Mouse (Mus musculus) limb, embryonic 12.5 days (tissue): ENCODE results near the gene Tcf21. TPM values are rescaled to one million over a fixed set of nuclear protein-coding genes. Genes with fewer than 3 reads are reported as not detected.

Experiments
- ATAC-seq: fragments of 200-750 bp; cut with Nextera tagmentation; 2 replicates; pipeline ENCODE4 v1.8.0; 2017; ENCODE audit warnings: low read depth, moderate TSS enrichment; ENCODE audit not compliant: insufficient number of reproducible peaks, insufficient read depth, low FRiP score, low TSS enrichment
- H3K27ac ChIP-seq: fragments of 300-500 bp; sonication (generic); 2 replicates; pipeline ENCODE4 v1.5.1; 2016; ENCODE audit warnings: mild to moderate bottlenecking, moderate library complexity
- H3K27me3 ChIP-seq: fragments of 300-500 bp; sonication (generic); 2 replicates; pipeline ENCODE4 v1.6.1; 2016; ENCODE audit warnings: mild to moderate bottlenecking, moderate library complexity
- H3K36me3 ChIP-seq: fragments of 300-500 bp; sonication (generic); 2 replicates; pipeline ENCODE4 v1.6.1; 2016; ENCODE audit warnings: mild to moderate bottlenecking, moderate library complexity
- H3K4me1 ChIP-seq: fragments of 300-500 bp; sonication (generic); replicated peaks from 2 replicates; pipeline ENCODE4 v1.6.1; 2016
- H3K4me2 ChIP-seq: fragments of 300-500 bp; sonication (generic); 2 replicates; pipeline ENCODE4 v1.6.1; 2016; ENCODE audit warnings: mild to moderate bottlenecking, moderate library complexity
- H3K4me3 ChIP-seq: fragments of 300-500 bp; sonication (generic); replicated peaks from 2 replicates; pipeline ENCODE4 v1.5.1; 2016; ENCODE audit warnings: mild to moderate bottlenecking
- H3K9ac ChIP-seq: fragments of 300-500 bp; sonication (generic); replicated peaks from 2 replicates; pipeline ENCODE4 v1.6.1; 2016; ENCODE audit warnings: mild to moderate bottlenecking, moderate library complexity
- H3K9me3 ChIP-seq: fragments of 300-500 bp; sonication (generic); 2 replicates; pipeline ENCODE4 v1.6.1; 2016; ENCODE audit warnings: mild to moderate bottlenecking, moderate library complexity
- WGBS: fragments of 180-500 bp; shearing (Covaris S2); methylation state at CpG from one replicate; pipeline ENCODE4 v1.1.7; 2016; 5-methylcytosine and 5-hydroxymethylcytosine counted together
- polyA plus RNA-seq: library from polyadenylated mRNA; unstranded; fragments of >200 nt; fragmentation: Nextera tagmentation; extraction: Ambion mirVana; gene quantifications from 2 replicates; pipeline ENCODE4 v1.2.1, GENCODE M21; 2016

The Tcf21 gene
- polyA plus RNA-seq, 1 experiment from 2014 or later, result 0.59 TPM

- H3K4me2 ChIP-seq, result peak overlapping the region; percentile 39; the same call in 1 of the 2 replicates
Measured at GRCm38 (mm10) chr10:22815461-22816236, 4.3 kb downstream of the Tcf21 start.

GRCm38 (mm10) chr10:22814771-22815170 lies 5.2 kb downstream of the Tcf21 start:
- Histone ChIP-seq H3K9me3 (no peaks in the 10 kb centered on the region), H3K9ac (no peak overlapping the region), H3K36me3 (no peaks in the 10 kb centered on the region), H3K4me3 (no peak overlapping the region), H3K27me3 (peaks cover 88% of the 10 kb centered on the region), H3K27ac (no peak overlapping the region), H3K4me2 (no peak overlapping the region), H3K4me1 (peaks cover 29% of the 10 kb centered on the region)
- no peak for ATAC-seq
- WGBS, result 0% methylated on average over 2 of the region's 2 CpGs

More at GRCm38 (mm10) chr10:22815461-22816236, 4.3 kb downstream of the Tcf21 start:
- peak overlapping the region; percentile 14; the same call in 1 of the 2 replicates for H3K4me3 ChIP-seq
- H3K27ac ChIP-seq, result no peak overlapping the region
- no peak overlapping the region for H3K9ac ChIP-seq
- H3K9me3 ChIP-seq, result no peaks in the 10 kb centered on the region
- peaks cover 29% of the 10 kb centered on the region for H3K4me1 ChIP-seq
- H3K27me3 ChIP-seq, result peaks cover 88% of the 10 kb centered on the region
- 2% methylated on average over 19 of the region's 19 CpGs for WGBS
- H3K36me3 ChIP-seq, result no peaks in the 10 kb centered on the region
- no peak for ATAC-seq

GRCm38 (mm10) chr10:22814294-22814693 lies 5.7 kb downstream of the Tcf21 start:
- H3K27me3 ChIP-seq, result peaks cover 88% of the 10 kb centered on the region
- H3K4me1 ChIP-seq, result peaks cover 27% of the 10 kb centered on the region
- no peak overlapping the region for H3K9ac ChIP-seq
- 0% methylated on average over 4 of the region's 8 CpGs for WGBS
- no peaks in the 10 kb centered on the region for H3K36me3 ChIP-seq
- H3K9me3 ChIP-seq, result no peaks in the 10 kb centered on the region
- H3K4me2 ChIP-seq, result no peak overlapping the region
- ATAC-seq, result no peak
- H3K4me3 ChIP-seq, result no peak overlapping the region
- H3K27ac ChIP-seq, result no peak overlapping the region

- H3K9me3 ChIP-seq, result no peaks in the 10 kb centered on the region
- ATAC-seq, result no peak
- peak overlapping the region; percentile 27 for H3K4me3 ChIP-seq
- H3K27ac ChIP-seq, result no peak overlapping the region
- peaks cover 84% of the 10 kb centered on the region for H3K27me3 ChIP-seq
- WGBS, result under 1% methylated on average over 18 of the region's 18 CpGs
- no peaks in the 10 kb centered on the region for H3K36me3 ChIP-seq
- H3K4me1 ChIP-seq, result peaks cover 24% of the 10 kb centered on the region
- peak overlapping the region; percentile 44 for H3K4me2 ChIP-seq
- H3K9ac ChIP-seq, result no peak overlapping the region
Measured at GRCm38 (mm10) chr10:22813317-22813960, 6.5 kb downstream of the Tcf21 start.

GRCm38 (mm10) chr10:22811921-22812320 lies 8.1 kb downstream of the Tcf21 start:
- no peaks in the 10 kb centered on the region for H3K36me3 ChIP-seq
- peaks cover 74% of the 10 kb centered on the region for H3K27me3 ChIP-seq
- ATAC-seq, result no peak
- H3K4me2 ChIP-seq, result no peak overlapping the region
- H3K9me3 ChIP-seq, result no peaks in the 10 kb centered on the region
- 16% methylated on average over 12 of the region's 12 CpGs for WGBS
- no peak overlapping the region for H3K4me3 ChIP-seq
- no peak overlapping the region for H3K9ac ChIP-seq
- peaks cover 20% of the 10 kb centered on the region for H3K4me1 ChIP-seq
- H3K27ac ChIP-seq, result no peak overlapping the region

- no peak overlapping the region for H3K4me3 ChIP-seq
- peaks cover 5% of the 10 kb centered on the region for H3K27me3 ChIP-seq
- H3K36me3 ChIP-seq, result no peaks in the 10 kb centered on the region
- no peaks in the 10 kb centered on the region for H3K9me3 ChIP-seq
- 63% methylated on average over 3 of the region's 3 CpGs for WGBS
- H3K27ac ChIP-seq, result no peak overlapping the region
- no peak overlapping the region for H3K9ac ChIP-seq
- H3K4me2 ChIP-seq, result no peak overlapping the region
- no peaks in the 10 kb centered on the region for H3K4me1 ChIP-seq
- ATAC-seq, result no peak
Measured at GRCm38 (mm10) chr10:22782684-22783083, 37.3 kb downstream of the Tcf21 start.

GRCm38 (mm10) chr10:22781466-22781865 lies 38.5 kb downstream of the Tcf21 start:
- no peaks in the 10 kb centered on the region for H3K36me3 ChIP-seq
- H3K27ac ChIP-seq, result no peak overlapping the region
- 24% methylated on average over 4 of the region's 4 CpGs for WGBS
- H3K9ac ChIP-seq, result no peak overlapping the region
- no peak overlapping the region for H3K4me3 ChIP-seq
- H3K27me3 ChIP-seq, result peaks cover 5% of the 10 kb centered on the region
- H3K9me3 ChIP-seq, result no peaks in the 10 kb centered on the region
- no peaks in the 10 kb centered on the region for H3K4me1 ChIP-seq
- H3K4me2 ChIP-seq, result no peak overlapping the region
- no peak for ATAC-seq

- 15% methylated on average over 5 of the region's 5 CpGs for WGBS
- Histone ChIP-seq H3K27me3 (peaks cover 5% of the 10 kb centered on the region), H3K4me3 (no peak overlapping the region), H3K36me3 (no peaks in the 10 kb centered on the region), H3K4me1 (no peaks in the 10 kb centered on the region), H3K27ac (no peak overlapping the region), H3K4me2 (no peak overlapping the region), H3K9ac (no peak overlapping the region), H3K9me3 (no peaks in the 10 kb centered on the region)
- ATAC-seq, result no peak
Measured at GRCm38 (mm10) chr10:22777939-22778338, 42.0 kb downstream of the Tcf21 start.

GRCm38 (mm10) chr10:22776007-22776698 lies 43.8 kb downstream of the Tcf21 start:
- Histone ChIP-seq H3K27ac (no peak overlapping the region), H3K4me3 (no peak overlapping the region), H3K4me1 (no peaks in the 10 kb centered on the region), H3K9me3 (no peaks in the 10 kb centered on the region), H3K4me2 (no peak overlapping the region), H3K27me3 (peaks cover 5% of the 10 kb centered on the region), H3K36me3 (no peaks in the 10 kb centered on the region), H3K9ac (no peak overlapping the region)
- no peak for ATAC-seq
- 13% methylated on average over 7 of the region's 7 CpGs for WGBS

GRCm38 (mm10) chr10:22775456-22775855 lies 44.5 kb downstream of the Tcf21 start:
- 64% methylated on average over 2 of the region's 2 CpGs for WGBS
- H3K27me3 ChIP-seq, result peaks cover 5% of the 10 kb centered on the region
- no peak overlapping the region for H3K9ac ChIP-seq
- no peak overlapping the region for H3K27ac ChIP-seq
- no peaks in the 10 kb centered on the region for H3K9me3 ChIP-seq
- H3K4me1 ChIP-seq, result no peaks in the 10 kb centered on the region
- no peak for ATAC-seq
- H3K4me2 ChIP-seq, result no peak overlapping the region
- no peak overlapping the region for H3K4me3 ChIP-seq
- no peaks in the 10 kb centered on the region for H3K36me3 ChIP-seq

GRCm38 (mm10) chr10:22774626-22775025 lies 45.3 kb downstream of the Tcf21 start:
- H3K36me3 ChIP-seq, result no peaks in the 10 kb centered on the region
- no peak for ATAC-seq
- H3K4me1 ChIP-seq, result no peaks in the 10 kb centered on the region
- H3K4me2 ChIP-seq, result no peak overlapping the region
- no peaks in the 10 kb centered on the region for H3K9me3 ChIP-seq
- peaks cover 5% of the 10 kb centered on the region for H3K27me3 ChIP-seq
- no peak overlapping the region for H3K9ac ChIP-seq
- H3K4me3 ChIP-seq, result no peak overlapping the region
- no peak overlapping the region for H3K27ac ChIP-seq
- WGBS, result 87% methylated on average over 3 of the region's 3 CpGs
